Mouse (Mus musculus): ENCODE measurements at regions not wholly inside any gene's neighbourhood (a gene's known extent, or its start where the extent isn't known, plus 50 kb on each side); places are given as distances from the start of the nearest gene placed in this dataset.
"Not testable (repeated sequence)": the region's sequence is repeated elsewhere in the genome, so short reads cannot be mapped to it uniquely, and the experiment has no call there.

DNA sequence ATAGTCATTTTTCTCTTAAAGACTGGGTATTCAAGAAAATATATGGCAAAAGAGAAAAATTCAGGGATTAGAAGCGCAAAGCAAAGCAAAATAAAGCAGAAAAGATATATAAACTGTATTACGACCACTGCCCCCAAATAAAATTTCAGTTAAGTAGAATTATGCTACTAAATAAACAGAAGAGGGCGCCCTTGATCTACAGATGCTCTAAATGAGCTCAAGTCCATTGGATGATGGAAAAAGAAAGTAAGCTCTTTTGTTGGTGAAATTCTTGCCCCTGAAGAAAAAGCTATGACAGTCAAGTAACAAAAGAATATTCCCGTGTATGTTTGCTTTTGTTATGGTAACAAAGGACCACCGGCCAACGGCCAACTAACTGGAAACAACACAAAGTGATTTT lies 165.5 kb upstream of the Stk26 start:
- no peak for DNase-seq

DNA sequence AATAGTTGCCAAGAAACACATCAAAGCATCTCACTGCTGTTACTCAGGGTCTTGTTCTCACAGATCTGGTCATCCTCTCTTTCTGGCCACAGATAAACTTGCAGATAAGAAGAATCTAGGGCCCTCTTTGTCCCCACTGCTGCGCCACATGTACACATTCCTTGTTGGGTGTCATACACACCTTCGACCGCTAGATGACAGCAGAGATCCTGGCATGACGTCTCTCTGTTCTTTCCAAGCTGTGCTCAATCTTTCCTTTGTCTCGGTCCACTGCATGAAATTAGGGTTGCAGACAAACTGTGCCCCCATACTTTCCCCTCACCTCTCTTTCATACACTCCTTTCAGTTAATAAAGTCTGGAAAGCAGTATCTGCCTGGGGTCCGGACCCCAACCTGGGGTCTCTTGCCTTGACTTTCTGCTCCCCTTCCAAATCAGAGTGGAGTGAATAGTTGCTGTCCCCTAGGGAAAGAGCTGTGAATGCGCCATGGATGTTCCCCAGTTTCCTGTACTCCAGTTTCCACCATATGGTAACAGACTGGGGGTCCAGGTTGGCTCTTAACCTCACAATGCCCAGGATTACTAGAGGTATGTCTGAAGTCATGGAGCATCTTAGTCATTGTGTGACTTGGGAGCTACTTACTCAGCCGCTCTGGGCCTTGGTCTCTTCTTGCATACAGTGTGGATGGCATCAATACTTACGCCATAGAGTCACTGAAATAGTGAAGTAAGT lies 182.8 kb upstream of the Stk26 start:
- DNase-seq = peak; percentile 48

DNA sequence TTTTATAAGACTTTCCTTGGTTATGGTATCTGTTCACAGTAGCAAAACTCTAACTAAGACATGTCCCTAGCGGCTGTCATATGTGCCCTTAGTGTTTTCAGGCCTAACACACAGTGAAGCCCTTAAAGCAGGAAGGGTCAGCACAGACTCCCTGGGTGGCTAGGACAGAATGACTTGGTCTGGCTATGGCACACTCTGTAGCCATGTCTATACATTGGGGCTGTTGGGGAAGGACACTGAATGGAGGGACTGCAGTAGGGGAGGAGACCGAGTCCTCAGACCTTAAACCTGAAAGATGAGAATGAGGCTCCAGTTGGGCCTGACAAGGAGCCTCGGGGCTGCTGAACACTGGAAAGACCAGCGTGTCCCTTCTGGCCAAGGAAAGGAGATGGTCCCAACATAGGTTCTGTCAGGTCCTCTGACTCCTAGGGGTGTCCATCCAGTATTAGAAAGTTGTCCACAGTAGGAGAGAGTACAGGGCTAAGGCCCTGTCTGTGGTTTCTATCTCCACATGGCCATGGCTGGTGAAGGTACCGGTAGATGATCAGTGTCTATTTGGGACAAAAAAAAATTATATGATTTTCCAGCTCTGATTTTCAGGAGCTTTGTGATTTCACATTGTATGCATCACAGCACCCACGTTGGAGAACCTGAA lies 183.5 kb upstream of the Stk26 start:
- no peak for DNase-seq

DNA sequence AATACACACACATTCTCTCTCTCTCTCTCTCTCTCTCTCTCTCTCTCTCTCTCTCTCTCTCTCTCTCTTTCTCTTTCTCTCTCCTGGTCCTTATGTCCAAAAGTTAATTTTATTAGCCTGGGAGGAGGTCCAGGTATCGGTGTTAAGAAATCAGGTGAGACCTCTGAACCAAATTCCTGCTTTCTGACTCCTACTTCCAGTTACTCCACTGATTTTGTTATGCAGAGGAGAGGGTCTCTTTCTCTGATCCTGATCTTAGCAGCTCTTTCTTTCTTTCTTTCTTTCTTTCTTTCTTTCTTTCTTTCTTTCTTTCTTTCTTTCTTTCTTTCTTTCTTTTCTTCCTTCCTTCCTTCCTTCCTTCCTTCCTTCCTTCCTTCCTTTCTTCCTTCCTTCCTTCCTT lies 185.5 kb upstream of the Stk26 start:
- DNase-seq = not testable (repeated sequence)

DNA sequence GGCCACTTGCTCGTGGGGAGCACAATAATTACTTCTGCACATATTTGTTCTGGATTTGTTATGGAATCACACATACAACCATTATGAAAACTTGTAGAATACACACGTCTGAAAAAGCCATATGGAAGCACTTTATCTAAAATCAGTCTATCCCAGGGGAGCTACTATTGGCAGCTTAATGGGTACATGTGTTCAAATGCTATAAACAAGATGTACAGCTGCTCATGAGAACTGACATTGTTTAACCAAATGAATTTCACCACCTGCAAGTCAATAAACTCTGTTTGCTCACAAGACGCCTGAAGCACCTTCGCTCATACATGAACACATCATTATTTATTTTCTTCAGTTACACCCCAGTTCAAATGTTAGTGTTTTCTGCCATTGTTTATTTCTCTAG lies 199.5 kb upstream of the Stk26 start:
- no peak for DNase-seq

DNA sequence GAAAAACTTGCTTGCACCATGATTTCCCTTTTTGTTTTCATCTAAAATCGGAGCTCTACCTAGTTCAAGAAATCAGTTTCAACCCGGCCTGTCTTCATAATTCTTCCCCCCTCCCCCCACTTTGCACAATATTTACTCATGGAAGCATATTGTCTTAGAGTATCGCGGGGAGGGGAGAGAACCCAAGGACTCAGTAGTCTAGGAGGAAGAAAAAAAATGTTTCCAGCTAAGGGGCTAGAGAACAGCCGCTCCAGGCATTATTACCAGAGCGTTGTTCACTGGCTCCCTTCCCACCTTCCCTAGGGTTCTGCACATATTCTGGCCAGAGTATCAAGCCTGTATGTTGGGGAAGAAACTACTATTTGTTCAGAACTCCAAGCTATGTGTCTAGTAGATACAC lies 205.2 kb upstream of the Stk26 start:
- no peak for DNase-seq

DNA sequence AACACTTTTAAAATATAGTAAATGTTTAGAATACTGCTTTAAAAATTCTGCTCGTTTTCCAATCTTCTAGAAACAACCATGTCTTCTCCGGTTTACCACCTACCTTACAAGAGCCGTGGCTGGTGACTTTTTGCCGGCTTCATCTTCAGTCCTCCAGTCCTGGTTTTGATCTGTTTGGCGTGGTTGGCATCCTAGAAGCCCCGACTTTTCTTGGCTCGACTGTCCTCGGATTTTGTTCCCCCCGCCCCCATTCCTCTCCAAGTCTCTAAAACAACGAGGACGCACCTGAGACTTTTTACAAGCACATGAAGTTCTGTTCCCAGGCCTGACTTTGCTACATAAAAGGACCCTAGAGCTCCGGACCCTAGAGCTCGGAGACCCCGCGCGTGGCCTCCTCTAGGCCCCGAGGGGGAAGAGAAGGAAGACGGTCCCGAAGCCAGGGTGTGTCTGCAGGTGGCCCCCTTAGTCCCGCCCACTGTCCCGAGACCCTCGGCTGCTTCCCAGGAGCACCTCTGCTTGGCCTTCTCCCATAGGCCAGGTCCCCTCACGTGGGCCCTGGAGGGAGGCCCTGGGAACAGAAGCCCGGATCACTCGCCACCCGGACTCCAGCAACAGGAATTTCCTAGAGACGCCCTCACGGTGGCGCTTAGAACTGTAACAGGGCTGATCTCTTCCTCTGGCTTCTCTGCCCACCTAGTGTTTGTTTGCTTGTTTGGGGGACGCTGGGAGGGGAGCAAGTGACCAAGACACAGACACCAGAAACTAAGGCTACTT lies 205.8 kb upstream of the Stk26 start:
- DNase-seq = peak; percentile 70

DNA sequence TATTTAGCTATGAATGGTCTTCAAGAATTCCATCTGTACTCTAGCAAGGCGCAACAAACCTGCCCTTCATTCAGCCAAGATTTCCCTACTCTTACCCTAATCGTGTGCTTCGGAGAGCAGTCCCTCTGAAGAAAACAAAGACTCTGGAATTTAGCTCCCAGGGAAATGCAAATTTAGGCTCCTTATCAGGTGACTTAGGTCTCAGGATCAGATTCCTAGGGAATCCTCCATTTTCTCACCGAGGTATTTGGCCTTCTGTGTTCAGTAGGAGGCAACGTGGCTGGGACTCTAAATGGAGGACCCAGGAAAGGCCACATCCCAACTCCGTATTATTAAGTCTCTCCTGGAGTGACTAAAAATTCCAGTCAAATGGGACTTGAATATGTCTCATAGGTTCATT lies 204.2 kb upstream of the Olfr1324 start:
- DNase-seq = no peak

DNA sequence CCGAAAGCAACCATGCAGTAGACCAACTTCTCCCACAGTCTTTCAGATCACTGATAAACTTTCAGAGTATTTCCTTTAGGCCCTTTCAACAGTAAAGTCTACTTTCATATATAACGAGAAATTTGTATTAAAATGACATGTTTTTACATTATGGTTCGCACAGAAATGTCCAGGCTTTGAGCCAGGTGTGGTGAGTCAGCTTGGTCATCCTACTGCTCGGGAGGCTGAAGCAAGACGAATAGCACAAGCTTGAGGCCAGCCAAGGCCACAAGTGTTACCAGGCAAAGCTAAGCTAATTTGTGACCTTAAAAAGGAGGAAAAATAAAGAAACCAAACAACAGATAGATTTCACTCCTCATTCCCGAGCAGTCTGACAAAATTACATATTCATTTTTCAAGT lies 197.0 kb upstream of the Olfr1324 start:
- DNase-seq = no peak

DNA sequence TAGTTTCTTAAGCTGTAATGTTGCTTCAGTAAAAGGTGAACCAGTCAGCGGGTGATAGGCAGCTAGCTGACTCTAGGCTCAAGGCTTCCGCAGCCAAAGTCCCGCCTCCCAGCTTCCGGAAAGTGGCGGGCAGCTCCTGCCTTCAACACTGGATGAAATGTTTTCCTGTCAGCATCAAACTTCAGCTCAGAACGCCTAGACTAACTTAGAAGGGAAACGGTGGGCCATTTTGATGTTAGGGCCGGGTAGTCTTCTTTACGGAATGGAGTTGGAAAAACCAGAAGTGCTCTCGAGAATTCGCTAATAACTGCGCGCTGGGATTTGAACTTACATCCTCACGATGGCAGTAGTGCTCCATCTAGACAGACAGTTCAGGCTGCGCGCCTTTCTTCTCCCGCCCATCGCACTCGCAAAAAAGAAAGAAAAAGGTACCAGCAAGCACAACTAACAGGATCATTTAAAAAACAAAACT lies 194.7 kb upstream of the Olfr1324 start:
- peak; percentile 82 for DNase-seq

DNA sequence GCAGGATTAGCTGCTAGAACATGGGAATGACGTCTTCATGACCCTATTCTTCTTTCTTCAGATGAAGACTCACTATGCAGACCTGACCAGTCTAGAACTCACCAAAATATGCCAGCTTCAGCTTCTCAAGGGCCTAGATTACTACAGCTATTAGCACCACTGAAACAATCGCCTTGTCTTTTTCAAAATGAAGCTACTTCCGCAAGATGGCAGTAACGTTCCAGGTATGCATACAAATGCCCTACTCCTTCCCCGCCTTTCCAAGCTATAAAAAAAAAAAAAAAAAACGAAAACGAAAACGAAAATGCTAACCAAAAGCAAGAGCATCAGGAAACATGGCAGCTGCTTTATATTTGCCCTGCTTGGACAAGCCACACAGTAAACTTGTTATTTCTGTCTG lies 192.6 kb upstream of the Olfr1324 start:
- no peak for DNase-seq

DNA sequence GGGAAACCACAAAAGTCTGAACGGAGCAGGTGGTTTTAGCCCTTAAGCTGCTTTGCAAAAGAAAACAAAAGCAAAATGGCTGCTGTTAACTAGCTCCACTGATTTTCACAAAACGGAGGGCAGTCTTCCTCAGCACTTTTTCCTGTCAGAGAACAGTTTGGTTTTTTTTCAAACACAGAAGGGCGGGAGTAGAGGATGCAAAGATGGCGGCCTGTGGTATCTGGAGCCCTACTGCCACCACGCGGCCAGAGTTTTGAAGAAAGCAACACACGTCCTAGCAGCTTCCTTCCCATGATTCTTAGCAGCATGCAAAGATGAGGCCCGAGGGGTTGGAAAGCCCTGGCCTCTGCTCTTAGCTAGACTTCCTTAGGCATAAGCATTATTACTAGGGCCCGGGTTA lies 191.6 kb upstream of the Olfr1324 start:
- peak; percentile 76 for DNase-seq

DNA sequence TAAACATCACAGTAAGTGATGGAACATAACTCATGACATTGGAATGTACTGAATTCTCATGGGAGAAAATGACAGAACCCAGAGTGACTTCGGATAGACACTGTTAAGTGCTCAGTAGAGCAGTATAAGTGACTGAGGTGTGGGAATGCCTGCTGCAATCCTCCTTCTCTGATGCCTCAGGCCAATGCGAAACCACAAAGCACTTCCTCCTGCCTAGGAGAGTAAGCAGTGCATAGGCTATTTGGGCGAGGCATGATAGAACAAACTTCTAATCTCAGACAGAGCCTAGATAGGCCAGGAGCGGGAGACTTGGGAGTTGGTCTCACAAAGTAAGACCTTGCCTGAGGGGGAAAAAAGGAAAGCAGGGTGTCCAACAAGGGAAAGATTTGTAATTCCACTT lies 190.6 kb upstream of the Olfr1324 start:
- DNase-seq = no peak

DNA sequence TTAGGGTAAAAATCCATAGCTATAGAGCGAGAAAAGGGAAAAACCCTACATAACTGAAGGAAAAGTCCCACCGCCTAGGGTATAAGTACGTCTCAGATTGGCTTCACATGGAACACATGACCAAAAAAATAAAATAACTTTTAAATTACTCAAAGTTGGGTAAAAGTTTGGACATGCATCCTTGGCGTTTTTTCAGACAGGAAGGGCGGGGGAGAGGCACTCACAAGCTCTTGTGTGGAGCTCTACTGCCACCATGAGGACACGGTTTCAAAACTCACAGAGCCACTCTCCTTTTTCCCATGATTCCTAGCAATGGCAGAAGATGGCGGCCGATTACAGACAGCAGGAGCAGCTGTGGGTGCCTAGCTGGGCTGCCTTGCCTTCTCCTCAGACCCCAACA lies 188.6 kb upstream of the Olfr1324 start:
- peak; percentile 89 for DNase-seq

DNA sequence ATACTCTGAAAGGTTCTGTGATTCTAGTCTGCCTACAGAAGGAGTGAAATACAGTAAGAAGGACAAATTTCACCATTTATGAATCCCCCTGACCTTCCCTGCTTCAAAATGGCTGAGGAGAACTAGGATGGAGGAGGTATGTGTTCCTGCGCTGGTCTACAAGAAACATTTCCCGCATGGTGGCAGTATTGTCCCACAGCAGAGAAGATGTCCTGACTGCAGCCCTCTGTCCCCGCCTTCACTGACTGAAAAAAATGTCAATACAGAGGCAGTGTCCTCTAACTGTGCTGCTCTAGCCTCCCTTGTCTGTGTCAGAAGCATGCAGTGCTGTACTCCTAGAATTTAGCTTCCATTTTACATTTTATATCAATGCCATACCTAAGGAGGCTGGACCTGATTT lies 186.6 kb upstream of the Olfr1324 start:
- DNase-seq = peak; percentile 72

DNA sequence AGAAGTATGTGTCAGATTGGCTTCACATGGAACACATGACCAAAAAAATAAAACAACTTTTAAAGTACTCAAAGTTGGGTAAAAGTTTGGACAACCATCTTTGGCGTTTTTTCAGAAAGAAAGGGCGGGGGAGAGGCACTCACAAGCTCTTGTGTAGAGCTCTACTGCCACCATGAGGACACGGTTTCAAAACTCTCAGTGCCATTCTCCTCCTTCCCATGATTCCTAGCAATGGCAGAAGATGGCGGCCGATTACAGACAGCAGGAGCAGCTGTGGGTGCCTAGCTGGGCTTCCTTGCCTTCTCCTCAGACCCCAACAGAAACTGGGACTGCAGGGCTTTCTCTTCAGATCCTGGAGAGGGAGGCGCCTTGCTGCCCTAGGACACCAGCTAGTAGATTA lies 186.1 kb upstream of the Olfr1324 start:
- DNase-seq = peak; percentile 68

DNA sequence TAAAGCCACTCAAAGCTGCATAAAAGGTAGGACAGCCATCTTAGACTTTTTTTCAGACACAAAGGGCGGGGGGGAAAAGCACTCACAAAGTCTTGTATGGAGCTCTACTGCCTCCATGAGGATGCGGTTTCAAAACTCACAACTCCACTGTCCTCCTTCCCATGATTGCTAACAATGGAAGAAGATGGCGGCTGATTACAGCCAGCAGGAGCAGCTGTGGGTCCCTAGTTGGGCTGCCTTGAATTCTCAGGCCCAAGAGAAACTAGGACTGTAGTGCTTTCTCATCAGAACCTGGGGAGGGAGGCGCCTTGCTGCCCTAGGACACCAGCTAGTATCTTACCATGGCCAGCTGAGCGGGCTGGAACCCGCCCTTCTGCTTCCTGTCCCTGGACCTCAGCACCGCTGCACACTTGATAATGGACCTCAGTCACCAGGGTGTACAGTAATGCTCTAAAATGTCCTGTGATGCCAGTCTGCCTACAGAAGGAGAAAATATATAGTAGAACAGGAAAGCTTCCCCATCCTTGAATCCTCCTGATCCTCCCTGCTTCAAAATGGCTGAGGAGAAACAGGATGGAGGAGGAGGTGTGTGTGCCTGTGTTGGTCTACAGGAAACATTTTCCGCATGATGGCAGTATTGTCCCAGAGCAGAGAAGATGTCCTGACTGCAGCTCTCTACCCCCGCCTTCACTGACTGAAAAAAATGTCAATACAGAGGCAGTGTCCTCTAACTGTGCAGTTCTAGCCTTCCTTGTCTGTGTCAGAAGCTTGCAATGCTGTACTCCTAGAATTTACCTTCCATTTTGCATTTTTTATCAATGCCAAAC lies 183.7 kb upstream of the Olfr1324 start:
- peak; percentile 78 for DNase-seq

DNA sequence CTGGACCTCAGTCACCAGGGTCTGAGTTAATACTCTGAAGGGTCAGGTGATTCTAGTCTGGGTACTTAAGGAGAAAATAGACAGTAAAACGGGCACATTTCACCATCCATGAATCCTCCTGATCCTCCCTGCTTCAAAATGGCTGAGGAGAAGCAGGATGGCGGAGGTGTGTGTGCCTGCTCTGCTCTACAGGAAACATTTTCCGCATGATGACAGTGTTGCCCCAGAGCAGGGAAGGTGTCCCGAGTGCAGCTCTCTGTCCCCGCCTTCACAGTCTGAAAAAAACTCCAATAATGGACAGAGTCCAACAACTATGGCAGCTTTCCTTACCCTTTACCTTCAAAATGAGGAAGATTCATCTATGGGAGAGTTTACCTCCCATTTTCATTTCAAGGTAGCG lies 179.8 kb upstream of the Olfr1324 start:
- DNase-seq = not testable (repeated sequence)

DNA sequence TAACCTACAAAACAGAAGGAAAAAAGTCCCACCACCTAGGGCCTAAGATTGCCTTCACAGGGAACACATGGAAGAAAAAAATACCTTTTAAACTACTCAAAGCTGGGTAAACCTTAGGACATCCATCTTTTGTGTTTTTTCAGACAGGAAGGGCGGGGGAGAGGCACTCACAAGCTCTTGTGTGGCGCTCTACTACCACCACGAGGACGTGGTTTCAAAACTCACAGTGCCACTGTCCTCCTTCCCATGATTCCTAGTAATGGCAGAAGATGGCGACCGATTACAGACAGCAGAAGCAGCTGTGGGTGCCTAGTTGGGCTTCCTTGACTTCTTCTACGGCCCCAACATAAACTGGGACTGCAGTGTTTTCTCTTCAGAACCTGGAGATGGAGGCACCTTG lies 179.3 kb upstream of the Olfr1324 start:
- peak; percentile 83 for DNase-seq

DNA sequence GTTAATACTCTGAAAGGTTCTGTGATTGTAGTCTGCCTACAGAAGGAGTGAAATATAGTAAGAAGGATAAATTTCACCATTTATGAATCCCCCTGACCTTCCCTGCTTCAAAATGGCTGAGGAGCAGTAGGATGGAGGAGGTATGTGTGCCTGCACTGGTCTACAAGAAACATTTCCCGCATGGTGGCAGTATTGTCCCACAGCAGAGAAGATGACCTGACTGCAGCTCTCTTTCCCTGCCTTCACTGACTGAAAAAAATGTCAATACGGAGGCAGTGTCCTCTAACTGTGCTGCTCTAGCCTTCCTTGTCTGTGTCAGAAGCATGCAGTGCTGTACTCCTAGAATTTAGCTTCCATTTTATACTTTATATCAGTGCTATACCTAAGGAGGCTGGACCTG lies 177.2 kb upstream of the Olfr1324 start:
- peak; percentile 68 for DNase-seq

DNA sequence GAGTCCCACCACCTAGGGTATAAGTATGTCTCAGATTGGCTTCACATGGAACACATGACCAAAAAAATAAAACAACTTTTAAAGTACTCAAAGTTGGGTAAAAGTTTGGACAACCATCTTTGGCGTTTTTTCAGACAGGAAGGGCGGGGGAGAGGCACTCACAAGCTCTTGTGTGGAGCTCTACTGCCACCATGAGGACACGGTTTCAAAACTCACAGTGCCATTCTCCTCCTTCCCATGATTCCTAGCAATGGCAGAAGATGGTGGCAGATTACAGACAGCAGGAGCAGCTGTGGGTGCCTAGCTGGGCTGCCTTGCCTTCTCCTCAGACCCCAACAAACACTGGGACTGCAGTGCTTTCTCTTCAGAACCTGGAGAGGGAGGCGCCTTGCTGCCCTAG lies 176.7 kb upstream of the Olfr1324 start:
- DNase-seq = peak; percentile 54

DNA sequence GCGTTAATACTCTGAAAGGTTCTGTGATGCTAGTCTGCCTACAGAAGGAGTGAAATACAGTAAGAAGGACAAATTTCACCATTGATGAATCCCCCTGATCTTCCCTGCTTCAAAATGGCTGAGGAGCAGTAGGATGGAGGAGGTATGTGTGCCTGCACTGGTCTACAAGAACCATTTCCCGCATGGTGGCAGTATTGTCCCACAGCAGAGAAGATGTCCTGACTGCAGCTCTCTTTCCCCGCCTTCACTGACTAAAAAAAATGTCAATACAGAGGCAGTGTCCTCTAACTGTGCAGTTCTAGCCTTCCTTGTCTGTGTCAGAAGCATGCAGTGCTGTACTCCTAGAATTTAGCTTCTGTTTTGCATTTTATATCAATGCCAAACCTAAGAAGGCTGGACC lies 174.6 kb upstream of the Olfr1324 start:
- peak; percentile 91 for DNase-seq

DNA sequence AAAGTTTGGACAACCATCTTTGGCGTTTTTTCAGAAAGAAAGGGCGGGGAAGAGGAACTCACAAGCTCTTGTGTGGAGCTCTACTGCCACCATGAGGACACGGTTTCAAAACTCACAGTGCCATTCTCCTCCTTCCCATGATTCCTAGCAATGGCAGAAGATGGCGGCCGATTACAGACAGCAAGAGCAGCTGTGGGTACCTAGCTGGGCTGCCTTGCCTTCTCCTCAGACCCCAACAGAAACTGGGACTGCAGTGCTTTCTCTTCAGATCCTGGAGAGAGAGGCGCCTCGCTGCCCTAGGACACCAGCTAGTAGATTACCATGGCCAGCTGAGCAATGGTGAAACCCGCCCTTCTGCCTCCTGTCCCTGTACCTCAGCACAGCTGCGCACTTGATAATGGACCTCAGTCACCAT lies 174.2 kb upstream of the Olfr1324 start:
- peak; percentile 37 for DNase-seq
